Mouse (Mus musculus): ENCODE results near the gene Cbln3. TPM values are rescaled to one million over a fixed set of nuclear protein-coding genes. Genes with fewer than 3 reads are reported as not detected.
A peak's percentile ranks its signal among the peaks of the same experiment; 100 is the strongest.

Gene Cbln3
- polyA plus RNA-seq (2014; fragmentation: Nextera tagmentation; extraction: Ambion mirVana): 0.18 and 0.23 TPM in 2 replicates

GRCm38 (mm10) chr14:55884166-55884565 lies at the start of gene Cbln3:
TSS of gene Cbln3 (minus strand) at chr14:55884392.
- Histone ChIP-seq H3K9ac (ENCODE audit: low read length) (peak within 1 kb of the TSS; percentile 80), H3K4me2 (ENCODE audit: low read length) (peak within 1 kb of the TSS; percentile 76), H3K4me3 (ENCODE audit: low read depth, low read length) (peak within 1 kb of the TSS; percentile 63), H3K36me3 (ENCODE audit: control insufficient read depth, insufficient read depth, low read length) (peaks cover 27% of the 10 kb centered on the region), H3K9me3 (ENCODE audit: control insufficient read depth, low read length) (no peaks in the 10 kb centered on the region), H3K27ac (ENCODE audit: low read depth) (peak within 1 kb of the TSS; percentile 93), H3K4me1 (replicated peaks; ENCODE audit: control insufficient read depth, insufficient read depth, low read length) (peaks cover 23% of the 10 kb centered on the region), H3K27me3 (replicated peaks; ENCODE audit: control insufficient read depth, insufficient read depth, low read length) (no peaks in the 10 kb centered on the region)
- no peak for ATAC-seq (replicated peaks; ENCODE audit: low FRiP score, low TSS enrichment, low read depth)
- no peak for DNase-seq (ENCODE audit: low spot score)
- 33% methylated on average over 4 of the region's 4 CpGs for WGBS

- H3K9ac ChIP-seq (ENCODE audit: low read length): peak overlapping the region; percentile 13; the same call in 1 of the 2 replicates
- H3K36me3 ChIP-seq (ENCODE audit: control insufficient read depth, insufficient read depth, low read length): no peaks in the 10 kb centered on the region
- no peak for DNase-seq (ENCODE audit: low spot score)
- peak overlapping the region; percentile 43; the same call in 1 of the 2 replicates for H3K27ac ChIP-seq (ENCODE audit: low read depth)
- 0 out of 2 replicates have a peak, but pooled peaks have one; percentile 58 for ATAC-seq (replicated peaks; ENCODE audit: low FRiP score, low TSS enrichment, low read depth)
- WGBS: 32% methylated on average over 7 of the region's 7 CpGs
- no peak overlapping the region for H3K4me3 ChIP-seq (ENCODE audit: low read depth, low read length)
- no peaks in the 10 kb centered on the region for H3K9me3 ChIP-seq (ENCODE audit: control insufficient read depth, low read length)
- H3K27me3 ChIP-seq (replicated peaks; ENCODE audit: control insufficient read depth, insufficient read depth, low read length): no peaks in the 10 kb centered on the region
- H3K4me1 ChIP-seq (replicated peaks; ENCODE audit: control insufficient read depth, insufficient read depth, low read length): peaks cover 6% of the 10 kb centered on the region; the same call in 1 of the 2 replicates
- 0 out of 2 replicates have a peak overlapping the region, but pooled peaks have one; percentile 13 for H3K4me2 ChIP-seq (ENCODE audit: low read length)
Measured at GRCm38 (mm10) chr14:55933586-55933985, 49.4 kb upstream of the Cbln3 start.

DNA sequence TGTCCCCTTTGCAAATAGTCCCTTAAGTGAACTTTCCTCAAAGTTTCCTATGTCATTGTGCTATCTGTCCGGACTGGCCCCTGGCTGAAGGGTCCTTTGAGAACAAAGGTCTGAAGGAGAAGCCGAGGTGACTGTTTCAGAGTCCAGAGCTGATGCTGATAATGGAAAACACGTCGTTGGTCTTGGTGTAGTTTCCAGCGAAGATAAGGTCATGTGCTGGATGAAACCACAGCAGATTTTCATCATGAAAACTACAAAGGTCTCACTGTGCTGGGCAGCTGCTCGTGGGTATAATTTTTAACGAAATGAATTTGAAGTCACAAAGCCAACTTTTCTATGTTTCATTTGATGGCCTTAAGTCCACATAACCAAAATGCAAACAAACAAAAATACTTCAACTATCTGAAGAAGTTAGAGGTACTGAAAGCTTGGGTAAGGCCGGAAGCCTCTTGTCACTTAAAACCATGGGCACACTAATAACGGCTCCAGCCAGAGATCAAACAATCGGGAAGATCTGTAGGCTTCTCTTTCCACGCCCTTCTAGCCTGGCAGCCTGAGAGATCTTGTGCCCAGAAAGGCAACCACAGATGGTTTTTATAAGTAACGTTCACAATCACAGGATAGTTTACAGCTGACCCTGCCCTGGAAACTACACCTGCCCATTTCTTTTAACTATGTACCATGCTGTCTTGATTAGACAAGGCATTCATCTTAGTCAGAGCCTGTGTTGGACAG lies 45.2 kb upstream of the Cbln3 start:
- ATAC-seq (replicated peaks; ENCODE audit: low FRiP score, low TSS enrichment, low read depth): no peak

GRCm38 (mm10) chr14:55926847-55927246 lies 42.7 kb upstream of the Cbln3 start:
- 86% methylated on average over 4 of the region's 4 CpGs for WGBS
- DNase-seq (ENCODE audit: low spot score): no peak
- no peak overlapping the region for H3K27ac ChIP-seq (ENCODE audit: low read depth)
- H3K36me3 ChIP-seq (ENCODE audit: control insufficient read depth, insufficient read depth, low read length): no peaks in the 10 kb centered on the region
- H3K4me2 ChIP-seq (ENCODE audit: low read length): no peak overlapping the region
- no peaks in the 10 kb centered on the region for H3K27me3 ChIP-seq (replicated peaks; ENCODE audit: control insufficient read depth, insufficient read depth, low read length)
- H3K4me3 ChIP-seq (ENCODE audit: low read depth, low read length): no peak overlapping the region
- no peak for ATAC-seq (replicated peaks; ENCODE audit: low FRiP score, low TSS enrichment, low read depth)
- no peak overlapping the region for H3K9ac ChIP-seq (ENCODE audit: low read length)
- H3K9me3 ChIP-seq (ENCODE audit: control insufficient read depth, low read length): no peaks in the 10 kb centered on the region
- no peaks in the 10 kb centered on the region for H3K4me1 ChIP-seq (replicated peaks; ENCODE audit: control insufficient read depth, insufficient read depth, low read length)

More for the DNA sequence above, 45.2 kb upstream of the Cbln3 start:
- Histone ChIP-seq H3K9ac (ENCODE audit: low read length) (no peak overlapping the region), H3K4me3 (ENCODE audit: low read depth, low read length) (no peak overlapping the region), H3K4me2 (ENCODE audit: low read length) (no peak overlapping the region), H3K36me3 (ENCODE audit: control insufficient read depth, insufficient read depth, low read length) (no peaks in the 10 kb centered on the region), H3K27me3 (replicated peaks; ENCODE audit: control insufficient read depth, insufficient read depth, low read length) (no peaks in the 10 kb centered on the region), H3K4me1 (replicated peaks; ENCODE audit: control insufficient read depth, insufficient read depth, low read length) (peaks cover 6% of the 10 kb centered on the region; the same call in 1 of the 2 replicates), H3K9me3 (ENCODE audit: control insufficient read depth, low read length) (no peaks in the 10 kb centered on the region), H3K27ac (ENCODE audit: low read depth) (no peak overlapping the region)
- DNase-seq (ENCODE audit: low spot score): no peak
- WGBS: 65% methylated on average over 12 of the region's 12 CpGs

GRCm38 (mm10) chr14:55922475-55923232 lies 38.5 kb upstream of the Cbln3 start:
- no peak overlapping the region for H3K4me2 ChIP-seq (ENCODE audit: low read length)
- H3K36me3 ChIP-seq (ENCODE audit: control insufficient read depth, insufficient read depth, low read length): no peaks in the 10 kb centered on the region
- no peak overlapping the region for H3K9ac ChIP-seq (ENCODE audit: low read length)
- DNase-seq (ENCODE audit: low spot score): no peak
- WGBS: 48% methylated on average over 7 of the region's 7 CpGs
- no peaks in the 10 kb centered on the region for H3K27me3 ChIP-seq (replicated peaks; ENCODE audit: control insufficient read depth, insufficient read depth, low read length)
- H3K4me1 ChIP-seq (replicated peaks; ENCODE audit: control insufficient read depth, insufficient read depth, low read length): no peaks in the 10 kb centered on the region
- H3K27ac ChIP-seq (ENCODE audit: low read depth): no peak overlapping the region
- H3K4me3 ChIP-seq (ENCODE audit: low read depth, low read length): no peak overlapping the region
- no peaks in the 10 kb centered on the region for H3K9me3 ChIP-seq (ENCODE audit: control insufficient read depth, low read length)
- no peak for ATAC-seq (replicated peaks; ENCODE audit: low FRiP score, low TSS enrichment, low read depth)

- H3K4me1 ChIP-seq (replicated peaks; ENCODE audit: control insufficient read depth, insufficient read depth, low read length): no peaks in the 10 kb centered on the region
- no peak overlapping the region for H3K27ac ChIP-seq (ENCODE audit: low read depth)
- no peaks in the 10 kb centered on the region for H3K36me3 ChIP-seq (ENCODE audit: control insufficient read depth, insufficient read depth, low read length)
- peak overlapping the region; percentile 22; the same call in 1 of the 2 replicates for H3K4me2 ChIP-seq (ENCODE audit: low read length)
- H3K9ac ChIP-seq (ENCODE audit: low read length): no peak overlapping the region
- no peak overlapping the region for H3K4me3 ChIP-seq (ENCODE audit: low read depth, low read length)
- H3K9me3 ChIP-seq (ENCODE audit: control insufficient read depth, low read length): no peaks in the 10 kb centered on the region
- DNase-seq (ENCODE audit: low spot score) (peak; percentile 85), ATAC-seq (replicated peaks; ENCODE audit: low FRiP score, low TSS enrichment, low read depth) (peak; percentile 71)
- H3K27me3 ChIP-seq (replicated peaks; ENCODE audit: control insufficient read depth, insufficient read depth, low read length): no peaks in the 10 kb centered on the region
- 18% methylated on average over 14 of the region's 14 CpGs for WGBS
Measured at GRCm38 (mm10) chr14:55918240-55919082, 34.3 kb upstream of the Cbln3 start.

GRCm38 (mm10) chr14:55913406-55913805 lies 29.2 kb upstream of the Cbln3 start:
- WGBS: 54% methylated on average over 4 of the region's 4 CpGs
- no peak overlapping the region for H3K4me3 ChIP-seq (ENCODE audit: low read depth, low read length)
- H3K9me3 ChIP-seq (ENCODE audit: control insufficient read depth, low read length): no peaks in the 10 kb centered on the region
- no peak overlapping the region for H3K27ac ChIP-seq (ENCODE audit: low read depth)
- no peaks in the 10 kb centered on the region for H3K4me1 ChIP-seq (replicated peaks; ENCODE audit: control insufficient read depth, insufficient read depth, low read length)
- DNase-seq (ENCODE audit: low spot score): no peak
- no peak overlapping the region for H3K4me2 ChIP-seq (ENCODE audit: low read length)
- no peak for ATAC-seq (replicated peaks; ENCODE audit: low FRiP score, low TSS enrichment, low read depth)
- H3K9ac ChIP-seq (ENCODE audit: low read length): no peak overlapping the region
- no peaks in the 10 kb centered on the region for H3K27me3 ChIP-seq (replicated peaks; ENCODE audit: control insufficient read depth, insufficient read depth, low read length)
- H3K36me3 ChIP-seq (ENCODE audit: control insufficient read depth, insufficient read depth, low read length): no peaks in the 10 kb centered on the region

GRCm38 (mm10) chr14:55905518-55905917 lies 21.3 kb upstream of the Cbln3 start:
- H3K4me2 ChIP-seq (ENCODE audit: low read length): no peak overlapping the region
- H3K9me3 ChIP-seq (ENCODE audit: control insufficient read depth, low read length): no peaks in the 10 kb centered on the region
- no peak overlapping the region for H3K9ac ChIP-seq (ENCODE audit: low read length)
- H3K27me3 ChIP-seq (replicated peaks; ENCODE audit: control insufficient read depth, insufficient read depth, low read length): no peaks in the 10 kb centered on the region
- no peak overlapping the region for H3K27ac ChIP-seq (ENCODE audit: low read depth)
- H3K4me1 ChIP-seq (replicated peaks; ENCODE audit: control insufficient read depth, insufficient read depth, low read length): peaks cover 8% of the 10 kb centered on the region
- 35% methylated on average over 1 of the region's 1 CpGs for WGBS
- no peaks in the 10 kb centered on the region for H3K36me3 ChIP-seq (ENCODE audit: control insufficient read depth, insufficient read depth, low read length)
- H3K4me3 ChIP-seq (ENCODE audit: low read depth, low read length): no peak overlapping the region
- ATAC-seq (replicated peaks; ENCODE audit: low FRiP score, low TSS enrichment, low read depth) (no peak), DNase-seq (ENCODE audit: low spot score) (no peak)

All from intestine, embryonic 14.5 days (tissue).